Comparison of ENCODE assay signal across 9 mouse cellular contexts in the genomic region with DNA sequence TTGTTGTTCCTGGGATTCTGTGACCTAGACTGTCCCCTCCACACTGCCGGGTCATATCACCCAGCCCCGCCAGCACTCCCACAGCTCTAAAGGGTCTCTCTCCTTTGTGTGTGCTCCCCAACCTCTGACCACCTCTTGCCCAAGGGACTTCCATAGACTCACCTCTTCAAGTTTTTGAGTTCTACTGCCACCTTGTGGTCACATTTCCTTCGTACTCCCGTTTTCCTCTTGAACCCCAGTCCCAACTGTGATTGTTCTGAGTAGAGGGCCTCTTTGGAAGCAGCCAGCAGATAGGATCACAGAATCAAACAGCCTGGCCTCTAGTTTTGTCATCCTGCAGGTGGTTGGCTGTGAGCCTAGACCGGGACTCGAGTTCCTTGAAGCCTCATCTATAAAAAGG. TPM values are rescaled to one million over a fixed set of nuclear protein-coding genes. Genes with fewer than 3 reads are reported as not detected.
DNase-seq lines count a peak whose midpoint lies in the region; ATAC-seq and TF ChIP-seq lines count a peak whose summit lies in the region.
"Had no signal": no experiment of that assay in that cellular context is flagged by ENCODE, and none has a peak within 500 bp of the region (broad histone marks: within the 10 kb centered on the region; RNA-seq: fewer than 3 reads in every experiment).

No protein-coding gene starts in this region.

- H3K27ac ChIP-seq in neural tube, embryonic 15.5 days (replicated peaks) = no peak overlapping the region
- H3K27ac ChIP-seq in forebrain, embryonic 11.5 days (ENCODE audit: low read depth, low read length) = no peak overlapping the region
- no peak overlapping the region for H3K27ac ChIP-seq in intestine, postnatal 0 days (ENCODE audit: low read depth, low read length)
- H3K27ac ChIP-seq: midbrain, embryonic 12.5 days had no signal

- peak; percentile 61 for DNase-seq in neural tube, embryonic 10.5 days (ENCODE audit: extremely low spot score, low spot score)
- peak; percentile 40 for DNase-seq in c-Kit-negative CD71-positive TER-119-positive erythroid progenitor cells, embryonic 14.5 days (ENCODE audit: low read depth, low spot score)
- DNase-seq in forebrain, embryonic 11.5 days (ENCODE audit: low spot score) = peak; percentile 69
- DNase-seq in left cerebral cortex, postnatal 14 days (ENCODE audit: low spot score in 2 of 2) = peak; percentile 52 to 77
- DNase-seq in testis, postnatal 14 days (ENCODE audit: low spot score) = peak; percentile 29

- no peak overlapping the region for H3K9ac ChIP-seq in neural tube, embryonic 15.5 days (replicated peaks)
- H3K9ac ChIP-seq in forebrain, embryonic 11.5 days (ENCODE audit: low read length) = no peak overlapping the region
- H3K9ac ChIP-seq in intestine, postnatal 0 days (ENCODE audit: low read depth, low read length) = no peak overlapping the region
- H3K9ac ChIP-seq: midbrain, embryonic 12.5 days had no signal

- H3K9me3 ChIP-seq in neural tube, embryonic 15.5 days (replicated peaks) = no peaks in the 10 kb centered on the region
- H3K9me3 ChIP-seq in forebrain, embryonic 11.5 days (ENCODE audit: control insufficient read depth, low read length) = no peaks in the 10 kb centered on the region
- H3K9me3 ChIP-seq in intestine, postnatal 0 days (ENCODE audit: control insufficient read depth) = no peaks in the 10 kb centered on the region
- H3K9me3 ChIP-seq: midbrain, embryonic 12.5 days had no signal

- 16% methylated on average over 6 of the region's 6 CpGs for WGBS in neural tube, embryonic 15.5 days
- WGBS in forebrain, embryonic 11.5 days = 15% methylated on average over 6 of the region's 6 CpGs
- 7% methylated on average over 6 of the region's 6 CpGs for WGBS in intestine, postnatal 0 days

- H3K4me2 ChIP-seq in neural tube, embryonic 15.5 days = no peak overlapping the region
- H3K4me2 ChIP-seq in forebrain, embryonic 11.5 days (ENCODE audit: low read depth, low read length, severe bottlenecking) = no peak overlapping the region
- H3K4me2 ChIP-seq in intestine, postnatal 0 days (replicated peaks; ENCODE audit: low read depth) = no peak overlapping the region
- H3K4me2 ChIP-seq: midbrain, embryonic 12.5 days had no signal

- peaks cover 10% of the 10 kb centered on the region; the same call in 1 of the 2 replicates for H3K4me1 ChIP-seq in neural tube, embryonic 15.5 days
- peaks cover 5% of the 10 kb centered on the region; the same call in 1 of the 2 replicates for H3K4me1 ChIP-seq in forebrain, embryonic 11.5 days (replicated peaks; ENCODE audit: control insufficient read depth, insufficient read depth, low read length)
- no peaks in the 10 kb centered on the region for H3K4me1 ChIP-seq in intestine, postnatal 0 days (replicated peaks; ENCODE audit: control insufficient read depth, insufficient read depth, low read length)

- H3K27me3 ChIP-seq in neural tube, embryonic 15.5 days (replicated peaks) = no peaks in the 10 kb centered on the region
- no peaks in the 10 kb centered on the region for H3K27me3 ChIP-seq in forebrain, embryonic 11.5 days (ENCODE audit: control insufficient read depth, insufficient read depth, low read length)
- H3K27me3 ChIP-seq in intestine, postnatal 0 days (replicated peaks; ENCODE audit: control insufficient read depth, insufficient read depth, low read length) = no peaks in the 10 kb centered on the region
- H3K27me3 ChIP-seq: midbrain, embryonic 12.5 days had no signal

- ATAC-seq in neural tube, embryonic 15.5 days (ENCODE audit: low FRiP score) = no peak
- ATAC-seq in forebrain, embryonic 11.5 days (replicated peaks; ENCODE audit: low FRiP score) = peak; percentile 53; the same call in 1 of the 2 replicates
- ATAC-seq in intestine, postnatal 0 days = 0 out of 2 replicates have a peak, but pooled peaks have one; percentile 36
- 0 out of 2 replicates have a peak, but pooled peaks have one; percentile 40 for ATAC-seq in monocyte, adult 5-6 weeks (replicated peaks; ENCODE audit: insufficient number of reproducible peaks, low FRiP score, low TSS enrichment, poor library complexity, severe bottlenecking)

- no peak overlapping the region for H3K4me3 ChIP-seq in neural tube, embryonic 15.5 days (replicated peaks)
- no peak overlapping the region for H3K4me3 ChIP-seq in forebrain, embryonic 11.5 days (ENCODE audit: low read depth, low read length)
- no peak overlapping the region for H3K4me3 ChIP-seq in intestine, postnatal 0 days (ENCODE audit: low read depth, low read length)
- H3K4me3 ChIP-seq: midbrain, embryonic 12.5 days had no signal

- TF ChIP-seq CTCF in intestine, postnatal 0 days (IDR thresholded peaks at IDR 0.05; ENCODE audit: low read depth) = peak; percentile 84

- intact Hi-C loops in left cerebral cortex, postnatal 14 days (cut with DNase I) = loop anchor here (10.0 kb wide), 1 partner anchor 344 kb away; no protein-coding TSS in a partner anchor

- no peaks in the 10 kb centered on the region for H3K36me3 ChIP-seq in neural tube, embryonic 15.5 days
- H3K36me3 ChIP-seq in forebrain, embryonic 11.5 days (ENCODE audit: control insufficient read depth, insufficient read depth, low read length) = no peaks in the 10 kb centered on the region
- H3K36me3 ChIP-seq in intestine, postnatal 0 days (ENCODE audit: control insufficient read depth, insufficient read depth) = no peaks in the 10 kb centered on the region
- H3K36me3 ChIP-seq: midbrain, embryonic 12.5 days had no signal

RNA-seq across cellular contexts. Expression of a gene that starts 30.8 kb away (rescaled TPM):
- 11.5 and 13.4 TPM in 2 replicates for polyA plus RNA-seq in neural tube, embryonic 15.5 days (2015; fragmentation: Nextera tagmentation; extraction: Ambion mirVana)
- polyA plus RNA-seq in forebrain, embryonic 11.5 days (2014; fragmentation: Nextera tagmentation; extraction: Ambion mirVana) = 20.4 and 22.5 TPM in 2 replicates
- 24.2 and 25.9 TPM in 2 replicates for polyA plus RNA-seq in intestine, postnatal 0 days (2015; fragmentation: Nextera tagmentation; extraction: Ambion mirVana)
- 100 to 1,000 TPM; 127 to 130 TPM for total RNA-seq in left cerebral cortex, postnatal 14 days (2021)
- total RNA-seq in monocyte, adult 5-6 weeks (2017) = 69.3 to 102 TPM (median 72.9 TPM) in 3 replicates
